Mouse (Mus musculus): ENCODE data around the gene Chtop.

GRCm38 (mm10) chr3:90488576-90488975, 20.7 kb downstream of the Chtop start:
- TF ChIP-seq CTCF (IDR thresholded peaks at IDR 0.05; ENCODE audit: low read depth): no peak
- no peak for TF ChIP-seq EP300 (optimal IDR thresholded peaks at IDR 0.05)

All from stomach, postnatal 0 days (tissue).